Mouse (Mus musculus): ENCODE measurements around the gene Psg25.
"Not testable (repeated sequence)": the region's sequence is repeated elsewhere in the genome, so short reads cannot be mapped to it uniquely, and the experiment has no call there.

The Psg25 gene

GRCm38 (mm10) chr7:18532169-18532568, at the start of gene Psg25:
Gene Psg25 (minus strand): TSS chr7:18532269.
- no peak for DNase-seq (ENCODE audit: low spot score in 2 of 2)

GRCm38 (mm10) chr7:18567205-18567604, 35.1 kb upstream of the Psg25 start, which contains the start of gene Psg27:
Gene Psg27 (minus strand): TSS chr7:18567305.
- DNase-seq (ENCODE audit: low spot score in 2 of 2) = no peak

- no peak for DNase-seq (ENCODE audit: low spot score in 2 of 2)
Observed at GRCm38 (mm10) chr7:18559850-18560249, 27.8 kb upstream of the Psg25 start.

GRCm38 (mm10) chr7:18555751-18556150, 23.7 kb upstream of the Psg25 start:
- not testable (repeated sequence) for DNase-seq (ENCODE audit: low spot score in 2 of 2)

- no peak for DNase-seq (ENCODE audit: low spot score in 2 of 2)
Observed at GRCm38 (mm10) chr7:18533420-18533819, 1.4 kb upstream of the Psg25 start.

DNA sequence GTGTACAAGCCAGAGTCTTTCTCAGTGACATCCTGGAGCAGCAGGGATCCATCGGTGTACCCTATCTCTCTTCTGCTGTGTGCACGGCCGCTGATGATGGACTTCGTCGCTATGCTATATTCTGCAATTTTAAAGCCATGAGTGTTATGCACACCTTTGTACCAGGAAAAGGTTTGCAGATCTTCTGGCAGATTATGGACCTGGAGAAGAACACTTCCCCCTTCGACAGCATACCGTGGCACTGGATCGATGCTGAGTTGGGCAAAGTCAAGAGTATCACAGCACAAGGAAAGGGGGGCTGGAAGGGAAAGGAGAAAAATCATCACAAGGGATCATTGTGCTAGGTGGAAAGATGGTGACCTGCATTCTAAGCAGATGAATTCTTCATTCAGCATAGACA, 7.4 kb downstream of the Psg25 start:
- no peak for DNase-seq (ENCODE audit: low spot score in 2 of 2)

DNA sequence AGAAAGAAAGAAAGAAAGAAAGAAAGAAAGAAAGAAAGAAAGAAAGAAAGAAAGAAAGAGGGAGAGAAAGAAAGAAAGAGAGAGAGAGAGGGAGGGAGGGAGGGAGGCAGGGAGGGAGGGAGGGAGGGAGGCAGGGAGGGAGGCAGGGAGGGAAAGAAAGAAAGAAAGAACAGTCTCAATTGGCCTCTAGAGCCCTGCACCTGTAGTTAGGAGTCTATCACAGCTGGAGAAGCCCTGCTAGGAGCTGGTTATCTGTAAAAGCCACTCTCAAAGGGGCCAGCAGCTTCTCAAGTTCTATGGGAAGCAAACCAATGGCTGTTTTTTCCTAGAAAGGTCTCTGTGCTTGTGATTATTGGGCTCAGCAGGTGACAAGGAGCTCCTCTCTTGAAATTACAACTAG, 19.2 kb downstream of the Psg25 start:
- DNase-seq (ENCODE audit: low spot score in 2 of 2) = not testable (repeated sequence)

- DNase-seq (ENCODE audit: low spot score in 2 of 2) = not testable (repeated sequence)
Observed at GRCm38 (mm10) chr7:18512417-18512816, 19.7 kb downstream of the Psg25 start.

DNA sequence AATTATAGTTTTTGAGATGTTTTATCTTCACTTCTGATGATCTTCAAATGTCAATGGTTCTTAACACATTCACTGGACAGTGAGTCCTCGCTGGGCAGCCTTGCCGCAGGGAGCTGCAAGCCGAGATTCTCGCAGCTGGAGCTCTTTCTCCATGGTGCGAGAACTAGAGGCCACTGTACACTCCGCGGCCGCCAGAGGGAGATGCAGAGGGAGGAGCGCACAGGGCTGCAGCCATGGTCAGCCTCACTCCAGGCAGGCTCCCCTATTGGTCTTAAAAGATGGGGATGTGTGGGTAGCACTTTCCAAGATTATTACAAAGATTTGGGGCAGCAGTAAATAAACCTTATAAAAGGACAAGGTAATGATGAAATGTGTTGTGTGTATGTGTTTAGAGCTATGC, 20.6 kb downstream of the Psg25 start:
- no peak for DNase-seq (ENCODE audit: low spot score in 2 of 2)

- DNase-seq (ENCODE audit: low spot score in 2 of 2) = no peak
Observed at GRCm38 (mm10) chr7:18484077-18484476, 48.0 kb downstream of the Psg25 start, which contains the start of gene Psg26. Gene Psg26 (minus strand): TSS chr7:18484177.

Measured in frontal cortex, postnatal 14 days (tissue).